Mouse (Mus musculus) thymus, postnatal 0 days (tissue): ENCODE measurements around the gene Fchsd2. TPM values are rescaled to one million over a fixed set of nuclear protein-coding genes. Genes with fewer than 3 reads are reported as not detected.

Experiments
- DNase-seq: peaks from one replicate; pipeline ENCODE4 v3.0.0-alpha.2; 2015; ENCODE audit warnings: low spot score
- polyA plus RNA-seq: library from polyadenylated mRNA; unstranded; fragments of >200 nt; fragmentation: Nextera tagmentation; extraction: Ambion mirVana; gene quantifications from 2 replicates; pipeline ENCODE4 v1.2.1, GENCODE M21; 2015

Gene Fchsd2
- polyA plus RNA-seq, 1 experiment from 2014 or later: 17.8 TPM

- no peak for DNase-seq
Measured at GRCm38 (mm10) chr7:101311061-101311460, 218.4 kb downstream of the Fchsd2 start.

GRCm38 (mm10) chr7:101313033-101313432 is 220.4 kb downstream of the Fchsd2 start:
- no peak for DNase-seq

GRCm38 (mm10) chr7:101314396-101314795 is 221.7 kb downstream of the Fchsd2 start:
- DNase-seq: no peak

- no peak for DNase-seq
Measured at GRCm38 (mm10) chr7:101315699-101316098, 223.0 kb downstream of the Fchsd2 start.

- DNase-seq: no peak
Measured at GRCm38 (mm10) chr7:101316591-101317001, 223.9 kb downstream of the Fchsd2 start.

- DNase-seq: no peak
Measured at GRCm38 (mm10) chr7:101317014-101317413, 224.4 kb downstream of the Fchsd2 start, which contains the start of gene Stard10. Gene Stard10 (plus strand): TSS chr7:101317086.

GRCm38 (mm10) chr7:101318848-101319247 is 226.2 kb downstream of the Fchsd2 start:
- no peak for DNase-seq

GRCm38 (mm10) chr7:101319796-101320195 is 227.1 kb downstream of the Fchsd2 start:
- peak; percentile 34 for DNase-seq

- peak; percentile 46 for DNase-seq
Measured at GRCm38 (mm10) chr7:101320399-101321217, 227.9 kb downstream of the Fchsd2 start.

GRCm38 (mm10) chr7:101321218-101321827 is 228.7 kb downstream of the Fchsd2 start:
- DNase-seq: peak; percentile 39

- DNase-seq: no peak
Measured at GRCm38 (mm10) chr7:101323141-101323594, 230.5 kb downstream of the Fchsd2 start.

- DNase-seq: no peak
Measured at GRCm38 (mm10) chr7:101324142-101324962, 231.7 kb downstream of the Fchsd2 start.

- DNase-seq: no peak
Measured at GRCm38 (mm10) chr7:101326006-101326405, 233.3 kb downstream of the Fchsd2 start.

GRCm38 (mm10) chr7:101327263-101327662 is 234.6 kb downstream of the Fchsd2 start:
- DNase-seq: no peak

GRCm38 (mm10) chr7:101327786-101328185 is 235.1 kb downstream of the Fchsd2 start:
- no peak for DNase-seq

- no peak for DNase-seq
Measured at GRCm38 (mm10) chr7:101328621-101329158, 236.0 kb downstream of the Fchsd2 start.

GRCm38 (mm10) chr7:101329606-101330005 is 236.9 kb downstream of the Fchsd2 start:
- no peak for DNase-seq

- no peak for DNase-seq
Measured at GRCm38 (mm10) chr7:101330074-101330840, 237.6 kb downstream of the Fchsd2 start.

GRCm38 (mm10) chr7:101330841-101331173 is 238.1 kb downstream of the Fchsd2 start:
- no peak for DNase-seq

- no peak for DNase-seq
Measured at GRCm38 (mm10) chr7:101332045-101332831, 239.6 kb downstream of the Fchsd2 start.
